Mouse (Mus musculus) left cerebral cortex, adult 2 months (tissue): ENCODE results near the gene Rtkn2. TPM values are rescaled to one million over a fixed set of nuclear protein-coding genes. Genes with fewer than 3 reads are reported as not detected.

ENCODE experiments used
- DNase-seq, 2 experiments: peaks; one replicate each; pipeline ENCODE4 v3.0.0; 2021 to 2022; ENCODE audit warnings: low spot score in 2 of 2, mixed read lengths in 1 of 2; ENCODE audit errors: extremely low spot score in 1 of 2
- H3K27ac ChIP-seq: fragments of 200-600 bp; 2 replicates; pipeline ENCODE4 v1.8.1; 2022
- H3K4me3 ChIP-seq: fragments of 200-600 bp; 2 replicates; pipeline ENCODE4 v1.8.1; 2022
- CTCF ChIP-seq: fragments of 200-600 bp; IDR thresholded peaks from 2 replicates; pipeline ENCODE4 v1.8.1; 2022; ENCODE audit warnings: antibody characterized with exemption, mild to moderate bottlenecking, moderate library complexity
- intact Hi-C: fragments of 180-260 bp; cut with DNase I; formaldehyde crosslinking; loops from one replicate; pipeline ENCODE4 v1.15.1; 2025
- total RNA-seq, 2 experiments: library from RNA; stranded (reverse); gene quantifications; 2 replicates each; pipeline ENCODE4 v1.2.3; 2021

Gene Rtkn2
- total RNA-seq, 2 experiments from 2014 or later: 4.0 to 5.3 TPM

GRCm38 (mm10) chr10:67964060-67964459 lies 15.3 kb upstream of the Rtkn2 start:
- intact Hi-C loops: no loop called here
- no peak for TF ChIP-seq CTCF
- DNase-seq: no peak
- Histone ChIP-seq H3K4me3 (no peak overlapping the region), H3K27ac (no peak overlapping the region)

- Histone ChIP-seq H3K27ac (no peak overlapping the region), H3K4me3 (no peak overlapping the region)
- TF ChIP-seq CTCF: no peak
- intact Hi-C loops: no loop called here
- DNase-seq: no peak
Observed at GRCm38 (mm10) chr10:67965251-67965986, 14.0 kb upstream of the Rtkn2 start.

GRCm38 (mm10) chr10:67966102-67966501 lies 13.3 kb upstream of the Rtkn2 start:
- intact Hi-C loops: no loop called here
- TF ChIP-seq CTCF: no peak
- no peak overlapping the region for H3K4me3 ChIP-seq
- H3K27ac ChIP-seq: peak overlapping the region; percentile 16; the same call in 1 of the 2 replicates
- DNase-seq: no peak

- Histone ChIP-seq H3K27ac (no peak overlapping the region), H3K4me3 (no peak overlapping the region)
- no peak for DNase-seq
- intact Hi-C loops: no loop called here
- no peak for TF ChIP-seq CTCF
Observed at GRCm38 (mm10) chr10:67966983-67967382, 12.4 kb upstream of the Rtkn2 start.

- no peak overlapping the region for H3K27ac ChIP-seq
- no peak for DNase-seq
- H3K4me3 ChIP-seq: no peak overlapping the region
- no peak for TF ChIP-seq CTCF
- intact Hi-C loops: no loop called here
Observed at GRCm38 (mm10) chr10:67971166-67971796, 8.1 kb upstream of the Rtkn2 start.

GRCm38 (mm10) chr10:67977271-67977670 lies 2.1 kb upstream of the Rtkn2 start:
- no peak overlapping the region for H3K27ac ChIP-seq
- H3K4me3 ChIP-seq: no peak overlapping the region
- no peak for DNase-seq
- TF ChIP-seq CTCF: no peak; the same call in 1 of the 2 replicates
- intact Hi-C loops: no loop called here

GRCm38 (mm10) chr10:67983776-67984175 lies 4.4 kb downstream of the Rtkn2 start:
- no peak overlapping the region for H3K27ac ChIP-seq

GRCm38 (mm10) chr10:67984271-67984943 lies 5.0 kb downstream of the Rtkn2 start:
- Histone ChIP-seq H3K27ac (no peak overlapping the region; the same call in 1 of the 2 replicates), H3K4me3 (no peak overlapping the region)
- intact Hi-C loops: loop anchor here (1.0 to 5.0 kb wide), 3 partner anchors 72 to 122 kb away; partner anchors contain the start of gene Zfp365
- peak; percentile 93 for TF ChIP-seq CTCF
- peak; percentile 59 to 61 for DNase-seq

More at GRCm38 (mm10) chr10:67983776-67984175, 4.4 kb downstream of the Rtkn2 start:
- H3K4me3 ChIP-seq: no peak overlapping the region
- intact Hi-C loops: loop anchor here (1.0 to 5.0 kb wide), 3 partner anchors 71 to 121 kb away; partner anchors contain the start of gene Zfp365
- TF ChIP-seq CTCF: no peak
- DNase-seq: no peak

- no peak for TF ChIP-seq CTCF
- no peak for DNase-seq
- intact Hi-C loops: loop anchor here (2.0 kb wide), 1 partner anchor 122 kb away; no protein-coding TSS in a partner anchor
- Histone ChIP-seq H3K27ac (no peak overlapping the region), H3K4me3 (no peak overlapping the region)
Observed at GRCm38 (mm10) chr10:67985100-67985499, 5.7 kb downstream of the Rtkn2 start.

- no peak overlapping the region for H3K4me3 ChIP-seq
- H3K27ac ChIP-seq: no peak overlapping the region
- no peak for DNase-seq
- TF ChIP-seq CTCF: no peak
- intact Hi-C loops: loop anchor here (5.0 to 10.0 kb wide), 2 partner anchors 282 to 681 kb away; partner anchors contain the start of gene Arid5b
Observed at GRCm38 (mm10) chr10:67995356-67995755, 16.0 kb downstream of the Rtkn2 start.

- H3K4me3 ChIP-seq: no peak overlapping the region
- no peak overlapping the region for H3K27ac ChIP-seq
- DNase-seq: no peak
- TF ChIP-seq CTCF: peak; percentile 94
- intact Hi-C loops: loop anchor here (2.0 to 10.0 kb wide), 5 partner anchors 123 to 681 kb away; partner anchors contain the start of gene Arid5b
Observed at GRCm38 (mm10) chr10:67996171-67996570, 16.8 kb downstream of the Rtkn2 start.

GRCm38 (mm10) chr10:67998116-67998635 lies 18.8 kb downstream of the Rtkn2 start:
- no peak overlapping the region for H3K4me3 ChIP-seq
- DNase-seq: peak; percentile 59 to 60
- intact Hi-C loops: loop anchor here (5.0 to 10.0 kb wide), 2 partner anchors 279 to 683 kb away; partner anchors contain the start of gene Arid5b
- TF ChIP-seq CTCF: peak; percentile 79
- no peak overlapping the region for H3K27ac ChIP-seq
